ENCODE assay signal across 10 mouse cellular contexts in the genomic region with DNA sequence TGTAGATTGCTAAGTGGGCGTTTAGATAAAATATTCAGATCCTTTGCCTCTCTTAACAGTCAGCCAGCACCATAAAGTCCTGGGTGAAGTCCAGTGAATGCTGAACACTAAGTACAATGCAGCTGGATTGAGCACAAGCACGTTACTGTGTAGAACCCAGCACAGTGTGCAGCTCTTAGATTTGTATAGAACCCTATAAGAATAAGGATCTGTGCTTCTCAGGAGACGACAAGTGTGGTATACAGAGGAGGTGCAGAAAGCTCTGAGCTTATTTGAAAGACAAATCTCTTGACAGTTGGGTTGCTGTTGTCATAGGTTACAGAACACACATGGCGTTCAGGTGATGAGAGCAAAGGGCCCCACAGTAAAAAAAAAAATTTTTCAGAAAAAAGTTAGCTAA. TPM values are rescaled to one million over a fixed set of nuclear protein-coding genes. Genes with fewer than 3 reads are reported as not detected.
DNase-seq lines count a peak whose midpoint lies in the region; ATAC-seq and TF ChIP-seq lines count a peak whose summit lies in the region.
"Had no signal": no experiment of that assay in that cellular context is flagged by ENCODE, and none has a peak within 500 bp of the region (broad histone marks: within the 10 kb centered on the region; RNA-seq: fewer than 3 reads in every experiment).

No protein-coding gene starts in this region.

- DNase-seq in kidney, adult 2 months, result no peak
- no peak for DNase-seq in kidney, adult 11 months
- DNase-seq in adrenal gland, postnatal 14 days, result no peak
- DNase-seq in frontal cortex, adult 2 months (ENCODE audit: extremely low spot score in 1 of 2, low spot score in 1 of 2), result no peak
- DNase-seq in cerebellum, adult 9-10 months, result no peak
- DNase-seq: cerebellum, adult 11 months had no signal

- peak overlapping the region; percentile 70; the same call in 1 of the 2 replicates for H3K4me2 ChIP-seq in hindbrain, embryonic 12.5 days (replicated peaks)

- no peaks in the 10 kb centered on the region for H3K27me3 ChIP-seq in kidney, adult 2 months (replicated peaks; ENCODE audit: control insufficient read depth, insufficient read depth, low read length)
- H3K27me3 ChIP-seq in hindbrain, embryonic 12.5 days, result no peaks in the 10 kb centered on the region; the same call in 1 of the 2 replicates

- H3K27ac ChIP-seq in kidney, adult 2 months (ENCODE audit: insufficient read depth, low read depth, low read length), result peak overlapping the region; percentile 40
- no peak overlapping the region; the same call in 1 of the 2 replicates for H3K27ac ChIP-seq in bone marrow macrophage, adult 2 months (ENCODE audit: insufficient read depth, low read depth, low read length)
- no peak overlapping the region for H3K27ac ChIP-seq in hindbrain, embryonic 12.5 days
- no peak overlapping the region for H3K27ac ChIP-seq in macrophage

- H3K79me2 ChIP-seq in macrophage (ENCODE audit: inconsistent target), result peaks cover 63% of the 10 kb centered on the region

- no peak overlapping the region for H3K4me3 ChIP-seq in kidney, adult 2 months (ENCODE audit: insufficient read depth, low read depth, low read length)
- peak overlapping the region; percentile 83 for H3K4me3 ChIP-seq in bone marrow macrophage, adult 2 months (ENCODE audit: insufficient read depth, low read length)
- no peak overlapping the region for H3K4me3 ChIP-seq in hindbrain, embryonic 12.5 days
- H3K4me3 ChIP-seq in macrophage (ENCODE audit: inconsistent target), result peak overlapping the region; percentile 63; the same call in 1 of the 2 replicates

- no peak overlapping the region for H3K9ac ChIP-seq in hindbrain, embryonic 12.5 days

- no peak for TF ChIP-seq POLR2A in kidney, adult 2 months (IDR thresholded peaks at IDR 0.05; ENCODE audit: low read depth, low read length)
- no peak for TF ChIP-seq POLR2A in bone marrow macrophage, adult 2 months (IDR thresholded peaks at IDR 0.05; ENCODE audit: borderline replicate concordance, low read depth, low read length)

- H3K9me3 ChIP-seq in hindbrain, embryonic 12.5 days (replicated peaks), result no peaks in the 10 kb centered on the region

- H3K4me1 ChIP-seq in kidney, adult 2 months (ENCODE audit: control insufficient read depth, insufficient read depth, low read length), result peaks cover 19% of the 10 kb centered on the region
- peaks cover 17% of the 10 kb centered on the region for H3K4me1 ChIP-seq in bone marrow macrophage, adult 2 months (ENCODE audit: control insufficient read depth, insufficient read depth, low read length)
- H3K4me1 ChIP-seq in hindbrain, embryonic 12.5 days, result peaks cover 11% of the 10 kb centered on the region; the same call in 1 of the 2 replicates

- no peak for TF ChIP-seq CTCF in kidney, adult 2 months (conservative IDR thresholded peaks at IDR 0.05; ENCODE audit: insufficient read depth, insufficient read length, low read depth, low read length)
- TF ChIP-seq CTCF in bone marrow macrophage, adult 2 months (IDR thresholded peaks at IDR 0.05; ENCODE audit: low read depth, low read length), result no peak

- H3K36me3 ChIP-seq in kidney, adult 2 months (ENCODE audit: control insufficient read depth, insufficient read depth, low read length), result no peaks in the 10 kb centered on the region
- no peaks in the 10 kb centered on the region for H3K36me3 ChIP-seq in hindbrain, embryonic 12.5 days
- no peaks in the 10 kb centered on the region for H3K36me3 ChIP-seq in macrophage (ENCODE audit: inconsistent target)

- no peak for ATAC-seq in hindbrain, embryonic 12.5 days (ENCODE audit: low FRiP score)
- ATAC-seq: inflammation-experienced regulatory T-cells, adult 6 months had no signal

- 31% methylated on average over 4 of the region's 4 CpGs for WGBS in kidney, adult 2 months
- WGBS in hindbrain, embryonic 12.5 days, result 49% methylated on average over 4 of the region's 4 CpGs
- WGBS in macrophage (ENCODE audit: missing documents), result 41% methylated on average over 4 of the region's 4 CpGs

RNA-seq across cellular contexts. Expression of gene Gng12, which starts 1.8 kb away (rescaled TPM):
- polyA plus RNA-seq in kidney, adult 2 months (2012; rRNA removed), result 90.6 and 102 TPM in 2 replicates
- polyA plus RNA-seq in bone marrow macrophage, adult 2 months (2012; ENCODE audit: insufficient read depth, insufficient read length, missing spikeins), result 91.5 and 106 TPM in 2 replicates
- polyA plus RNA-seq in hindbrain, embryonic 12.5 days (2016; fragmentation: Nextera tagmentation; extraction: Ambion mirVana), result 44.1 and 48.7 TPM in 2 replicates
- total RNA-seq in macrophage (2018; cell fraction: chromatin; rRNA removed), result 10 to 100 TPM in 24 of 26 experiments, 1 to 10 TPM in 2; 6.8 to 74.7 (median 26.0) TPM
- total RNA-seq in macrophage (2018; cell fraction: cytosol; rRNA removed), result 100 to 1,000 TPM; 123 to 250 (median 177) TPM
- total RNA-seq in macrophage (2018; cell fraction: nucleus; rRNA removed), result 100 to 1,000 TPM in 1 of 26 experiments, 10 to 100 TPM in 25; 29.3 to 124 (median 65.0) TPM
- 152 to 166 TPM (median 166 TPM) in 3 replicates for polyA plus RNA-seq in macrophage (2018)
- 85.3 and 93.6 TPM in 2 replicates for total RNA-seq in adrenal gland, postnatal 14 days (2021)
- polyA plus RNA-seq in frontal cortex, adult 2 months (2012; rRNA removed), result 40.5 and 49.5 TPM in 2 replicates

Comparison
In these comparisons a context has a peak if more than half of its experiments do, and no peak if none do; other contexts are left out.
1. H3K4me3 ChIP-seq: peak in bone marrow macrophage, adult 2 months (single experiment) and macrophage (single experiment); none in kidney, adult 2 months (single experiment) and hindbrain, embryonic 12.5 days (single experiment).